Mouse (Mus musculus) erythroid progenitor cell, adult 5-6 weeks (primary cell): ENCODE data around the gene Gm20736. TPM values are rescaled to one million over a fixed set of nuclear protein-coding genes. Genes with fewer than 3 reads are reported as not detected.
"Not testable (repeated sequence)": the region's sequence is repeated elsewhere in the genome, so short reads cannot be mapped to it uniquely, and the experiment has no call there.

Source experiments
- ATAC-seq: replicated peaks from 2 replicates; pipeline ENCODE4 v1.8.0; 2016; ENCODE audit warnings: moderate number of reproducible peaks, mild to moderate bottlenecking, moderate TSS enrichment, inconsistent platforms; ENCODE audit not compliant: poor library complexity, low FRiP score, severe bottlenecking
- total RNA-seq, 2 experiments: library from RNA; stranded (forward) in 1 of 2; stranded (reverse) in 1 of 2; fragments of 150-400 nt in 1 of 2; fragments of 186-747, 209-891 nt in 1 of 2; gene quantifications; 2 replicates each; pipeline versions ENCODE4 v1.2.3 to v1.2.4; 2015 to 2017; ENCODE audit warnings: low replicate concordance in 2 of 2

Gm20736 gene
- total RNA-seq (2015; ENCODE audit: low replicate concordance) (not detected in 2 replicates), total RNA-seq (2017; ENCODE audit: low replicate concordance) (not detected in 2 replicates)

DNA sequence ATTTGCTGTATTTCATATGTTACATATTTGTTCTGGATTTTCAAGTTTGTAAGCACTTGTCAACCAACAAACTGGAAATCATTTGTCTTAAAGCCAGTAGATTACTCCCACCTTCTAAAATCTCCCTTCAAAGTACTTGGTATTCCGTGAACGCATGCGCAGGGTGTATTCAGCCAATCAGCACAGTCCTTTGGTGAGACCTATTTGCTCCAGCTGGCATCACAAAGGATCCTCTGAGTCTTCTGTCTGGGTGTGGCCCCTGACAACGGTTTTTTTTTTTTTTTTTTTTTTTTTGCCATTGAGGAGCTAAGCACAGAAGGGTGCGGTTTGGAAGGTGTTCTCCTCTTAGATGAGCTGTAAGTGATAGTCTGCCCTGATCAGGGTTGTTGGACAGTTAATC, at the start of gene Gm20736:
TSS of gene Gm20736 (plus strand) at position 301 of the 400 bp plus-strand sequence.
- ATAC-seq = not testable (repeated sequence)

Other genes with a start within 250 kb of the Gm20736 start
- not detected in 2 replicates for gene Gm20924, start 170.2 kb upstream of the Gm20736 start, total RNA-seq (2015; ENCODE audit: low replicate concordance)
- not detected in 2 replicates for gene Gm20924, start 170.2 kb upstream of the Gm20736 start, total RNA-seq (2017; ENCODE audit: low replicate concordance)